Mouse (Mus musculus) ES-E14 (cell line): Measurements from ENCODE around the gene Lcmt1.

Experiments
- MAFK ChIP-seq: IDR thresholded peaks from 2 replicates; pipeline ENCODE4 v1.6.1; 2014; ENCODE audit warnings: mild to moderate bottlenecking, low read depth, low read length, inconsistent platforms; ENCODE audit not compliant: insufficient read depth
- ZNF384 ChIP-seq: IDR thresholded peaks from 2 replicates; pipeline ENCODE4 v1.6.1; 2012; ENCODE audit warnings: low read depth, low read length, inconsistent platforms

DNA sequence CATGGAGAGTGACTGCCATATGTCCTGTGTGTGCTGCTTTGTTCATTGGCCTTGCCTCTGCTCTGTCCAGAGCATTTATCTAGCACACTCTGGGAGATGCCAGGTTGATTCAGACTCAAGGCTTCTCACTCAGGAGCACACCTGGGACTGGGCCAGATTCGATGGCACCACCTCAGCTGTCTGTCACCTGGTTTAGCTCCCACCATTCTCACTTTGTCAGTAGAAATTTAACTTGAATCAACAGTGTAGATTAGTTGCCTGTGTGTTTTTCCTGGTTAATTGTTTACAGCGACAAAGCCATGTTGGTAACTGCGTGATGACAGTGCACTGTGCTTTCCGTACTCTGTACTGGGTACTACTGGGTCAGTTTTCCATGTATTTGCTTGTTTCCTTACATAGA lies 50.4 kb downstream of the Lcmt1 start:
- TF ChIP-seq ZNF384 (no peak), MAFK (no peak)
